Mouse (Mus musculus) MEL (cell line): ENCODE results near the gene Fcgr1. TPM values are rescaled to one million over a fixed set of nuclear protein-coding genes. Genes with fewer than 3 reads are reported as not detected.
A peak's percentile ranks its signal among the peaks of the same experiment; 100 is the strongest.

Experiments
- DNase-seq: peaks from one replicate; pipeline ENCODE4 v3.0.0; 2011; ENCODE audit warnings: low read depth, low spot score
- H3K27ac ChIP-seq: 2 replicates; pipeline ENCODE4 v1.5.1; 2012; ENCODE audit warnings: low read depth, mild to moderate bottlenecking, control low read depth, low read length, moderate library complexity; ENCODE audit not compliant: control insufficient read depth
- H3K27me3 ChIP-seq, 2 experiments: fragments of 150-350 bp in 1 of 2; sonication (generic) in 1 of 2; 2 replicates each; pipeline ENCODE4 v1.6.1; 2012; ENCODE audit warnings: low read length in 2 of 2, mild to moderate bottlenecking in 2 of 2, improper control_type of control experiment in 1 of 2, moderate library complexity in 1 of 2; ENCODE audit not compliant: insufficient read depth in 2 of 2, control insufficient read depth in 1 of 2
- H3K36me3 ChIP-seq, 2 experiments: 2 replicates each; pipeline ENCODE4 v1.6.1; 2012 to 2014; ENCODE audit warnings: low read length in 2 of 2, improper control_type of control experiment in 1 of 2, inconsistent platforms in 1 of 2, mild to moderate bottlenecking in 1 of 2; ENCODE audit not compliant: insufficient read depth in 2 of 2, control insufficient read depth in 1 of 2
- H3K4me1 ChIP-seq, 2 experiments: fragments of 150-350 bp in 1 of 2; sonication (generic) in 1 of 2; 2 replicates each; pipeline ENCODE4 v1.6.1; 2012; ENCODE audit warnings: low read length in 2 of 2, improper control_type of control experiment in 1 of 2, mild to moderate bottlenecking in 1 of 2; ENCODE audit not compliant: insufficient read depth in 2 of 2, control insufficient read depth in 1 of 2
- H3K4me3 ChIP-seq, 2 experiments: fragments of 150-350 bp in 1 of 2; sonication (generic) in 1 of 2; 2 replicates each; pipeline ENCODE4 v1.5.1; 2012; ENCODE audit warnings: low read depth in 2 of 2, low read length in 2 of 2, mild to moderate bottlenecking in 2 of 2, moderate library complexity in 2 of 2, control low read depth in 1 of 2, improper control_type of control experiment in 1 of 2; ENCODE audit not compliant: control insufficient read depth in 1 of 2, insufficient read depth in 1 of 2
- H3K79me2 ChIP-seq: 2 replicates; pipeline ENCODE4 v1.6.1; 2012; ENCODE audit warnings: mild to moderate bottlenecking, low read length, moderate library complexity; ENCODE audit not compliant: control insufficient read depth, poor library complexity, insufficient read depth
- H3K9ac ChIP-seq: 2 replicates; pipeline ENCODE4 v1.6.1; 2012; ENCODE audit warnings: low read depth, mild to moderate bottlenecking, control low read depth, low read length, moderate library complexity; ENCODE audit not compliant: control insufficient read depth, poor library complexity, severe bottlenecking
- H3K9me3 ChIP-seq: fragments of 150-350 bp; sonication (generic); replicated peaks from 2 replicates; pipeline ENCODE4 v1.6.1; 2012; ENCODE audit warnings: mild to moderate bottlenecking, low read length, improper control_type of control experiment, moderate library complexity; ENCODE audit not compliant: insufficient read depth
- BHLHE40 ChIP-seq: IDR thresholded peaks from 2 replicates; pipeline ENCODE4 v1.6.1; 2012; ENCODE audit warnings: low read depth, mild to moderate bottlenecking, inconsistent platforms, low read length, improper control_type of control experiment, borderline replicate concordance
- CHD1 ChIP-seq: IDR thresholded peaks from 2 replicates; pipeline ENCODE4 v1.6.1; 2012; ENCODE audit warnings: low read depth, mild to moderate bottlenecking, inconsistent platforms, low read length, improper control_type of control experiment
- CHD2 ChIP-seq: IDR thresholded peaks from 2 replicates; pipeline ENCODE4 v1.6.1; 2011; ENCODE audit warnings: low read length, improper control_type of control experiment
- ELF1 ChIP-seq: IDR thresholded peaks from 2 replicates; pipeline ENCODE4 v1.6.1; 2014; ENCODE audit warnings: low read depth, mild to moderate bottlenecking, inconsistent platforms, low read length, improper control_type of control experiment, moderate library complexity
- HCFC1 ChIP-seq: IDR thresholded peaks from 2 replicates; pipeline ENCODE4 v1.6.1; 2012; ENCODE audit warnings: low read depth, mild to moderate bottlenecking, inconsistent platforms, low read length, improper control_type of control experiment, moderate library complexity
- MXI1 ChIP-seq: IDR thresholded peaks from 2 replicates; pipeline ENCODE4 v1.6.1; 2011; ENCODE audit warnings: mild to moderate bottlenecking, low read depth, low read length, improper control_type of control experiment
- MYB ChIP-seq: IDR thresholded peaks from 2 replicates; pipeline ENCODE4 v1.6.1; 2011; ENCODE audit warnings: mild to moderate bottlenecking, low read depth, low read length, improper control_type of control experiment
- NELFE ChIP-seq: IDR thresholded peaks from 2 replicates; pipeline ENCODE4 v1.6.1; 2011; ENCODE audit warnings: low read depth, low read length, improper control_type of control experiment
- POLR2A ChIP-seq, 2 experiments: IDR thresholded peaks; 2 replicates each; pipeline ENCODE4 v1.6.1; 2011 to 2012; ENCODE audit warnings: low read length in 2 of 2, mild to moderate bottlenecking in 2 of 2, control low read depth in 1 of 2, improper control_type of control experiment in 1 of 2, low read depth in 1 of 2, moderate library complexity in 1 of 2; ENCODE audit not compliant: control insufficient read depth in 1 of 2, insufficient read depth in 1 of 2, poor library complexity in 1 of 2
- POLR2AphosphoS5 ChIP-seq: IDR thresholded peaks from 2 replicates; pipeline ENCODE4 v1.6.1; 2012; ENCODE audit warnings: low read depth, borderline replicate concordance, mild to moderate bottlenecking, inconsistent platforms, low read length, moderate library complexity, mixed read lengths
- RAD21 ChIP-seq: IDR thresholded peaks from 2 replicates; pipeline ENCODE4 v1.6.1; 2011; ENCODE audit warnings: mild to moderate bottlenecking, low read depth, low read length, improper control_type of control experiment
- UBTF ChIP-seq: IDR thresholded peaks from 2 replicates; pipeline ENCODE4 v1.6.1; 2012; ENCODE audit warnings: low read depth, mild to moderate bottlenecking, inconsistent platforms, low read length, improper control_type of control experiment, moderate library complexity, borderline replicate concordance; ENCODE audit not compliant: insufficient read depth
- polyA plus RNA-seq, 2 experiments: library from polyadenylated mRNA; stranded (reverse) in 1 of 2; unstranded in 1 of 2; fragments of >175 nt in 1 of 2; fragments of >200 nt in 1 of 2; gene quantifications; 2 replicates each; pipeline versions ENCODE4 v1.2.1 to v1.2.4; 2012; ENCODE audit warnings: low replicate concordance in 2 of 2, low read depth in 1 of 2; ENCODE audit not compliant: insufficient read length in 2 of 2, insufficient read depth in 1 of 2, missing spikeins in 1 of 2
- total RNA-seq: library from RNA; depleted of rRNA; stranded (reverse); fragments of 300-350 nt; gene quantifications from 2 replicates; pipeline ENCODE4 v1.2.3, GENCODE M21; 2012

Gene Fcgr1
- total and polyA plus RNA-seq, 3 experiments = 2.8 to 4.7 TPM; not detected in 1

GRCm38 (mm10) chr3:96330603-96331002 lies 36.8 kb upstream of the Fcgr1 start:
- H3K79me2 ChIP-seq = peaks cover 1% of the 10 kb centered on the region; the same call in 1 of the 2 replicates
- H3K27me3 ChIP-seq = no peaks in the 10 kb centered on the region
- H3K4me3 ChIP-seq = no peak overlapping the region
- DNase-seq = no peak
- no peaks in the 10 kb centered on the region for H3K9me3 ChIP-seq
- peaks cover 3 to 11% of the 10 kb centered on the region in 2 experiments; a peak in 2 of 4 replicates for H3K4me1 ChIP-seq
- no peak for TF ChIP-seq HCFC1
- TF ChIP-seq POLR2AphosphoS5 = no peak
- no peak for TF ChIP-seq ELF1
- no peak for TF ChIP-seq RAD21
- TF ChIP-seq CHD2 = no peak
- no peak for TF ChIP-seq MYB
- no peak for TF ChIP-seq MXI1
- TF ChIP-seq CHD1 = no peak
- no peak overlapping the region for H3K27ac ChIP-seq
- H3K9ac ChIP-seq = no peak overlapping the region
- peaks cover 0 to 18% of the 10 kb centered on the region in 2 experiments; a peak in 2 of 4 replicates for H3K36me3 ChIP-seq

DNA sequence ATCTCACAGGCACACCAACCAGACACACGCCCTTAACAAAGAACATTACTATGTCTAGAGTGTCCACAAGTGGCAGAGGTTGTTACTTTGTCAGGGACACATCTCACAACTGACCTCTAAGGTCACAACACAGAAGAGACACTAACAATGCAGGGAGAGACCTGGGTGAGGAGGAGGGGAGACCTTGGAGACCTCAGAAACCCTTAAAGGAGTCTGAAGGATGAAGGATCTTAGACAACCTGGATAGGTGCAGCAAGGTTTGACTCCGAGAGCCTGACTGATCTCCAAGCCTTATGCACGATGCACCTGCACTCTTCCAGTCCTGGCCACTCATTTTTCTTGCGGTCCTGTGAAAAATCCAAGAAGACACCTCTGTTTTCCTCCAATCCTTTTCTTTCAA lies 36.4 kb upstream of the Fcgr1 start:
- H3K4me1 ChIP-seq = peaks cover under 1 to 11% of the 10 kb centered on the region in 2 experiments; a peak in 2 of 4 replicates
- H3K27me3 ChIP-seq = no peaks in the 10 kb centered on the region

DNA sequence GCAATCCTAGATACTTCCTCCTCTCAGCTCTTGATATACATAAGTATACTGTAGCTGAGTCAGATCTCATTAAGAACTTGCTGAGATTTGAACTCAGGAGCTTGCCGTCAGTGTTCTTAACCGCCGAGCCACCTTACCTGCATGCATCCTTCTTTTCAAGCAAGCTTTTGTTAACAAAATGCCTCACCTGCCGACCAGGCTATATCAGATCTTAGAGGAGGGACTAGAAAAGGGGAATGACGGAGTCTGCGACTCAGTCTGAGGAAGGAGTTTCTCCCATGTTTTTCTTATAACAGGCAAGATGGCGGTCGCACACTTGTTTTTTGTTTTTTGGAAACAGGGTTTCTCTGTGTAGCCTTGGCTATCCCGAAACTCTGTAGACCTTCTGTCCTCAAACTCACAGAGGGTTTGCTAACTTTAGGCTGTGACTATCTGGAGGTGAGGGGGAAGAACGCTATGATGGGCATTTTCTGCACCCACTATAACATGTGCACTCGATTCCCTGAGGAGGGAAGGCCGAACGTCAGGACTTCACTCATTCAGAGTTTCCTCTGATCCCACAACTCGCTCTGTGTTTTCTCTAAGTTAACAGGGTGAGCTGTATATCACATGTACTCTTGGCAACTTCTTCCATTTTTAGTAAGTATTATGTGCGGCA lies 35.1 kb upstream of the Fcgr1 start:
- Histone ChIP-seq H3K36me3 (peaks cover 0 to 15% of the 10 kb centered on the region in 2 experiments; a peak in 2 of 4 replicates), H3K4me3 (peak overlapping the region in 1 of 2 experiments; percentile 0; a peak in 1 of 4 replicates), H3K4me1 (peaks cover 0 to 9% of the 10 kb centered on the region in 2 experiments; a peak in 2 of 4 replicates), H3K9me3 (no peaks in the 10 kb centered on the region), H3K79me2 (peaks cover 1% of the 10 kb centered on the region; the same call in 1 of the 2 replicates), H3K27me3 (no peaks in the 10 kb centered on the region), H3K9ac (peak overlapping the region; percentile 0; the same call in 1 of the 2 replicates), H3K27ac (peak overlapping the region; percentile 1)
- DNase-seq = peak; percentile 99
- peak; percentile 82 for TF ChIP-seq POLR2AphosphoS5
- no peak for TF ChIP-seq NELFE
- peak in 1 of 2 experiments; percentile 99; a peak in 2 of 4 replicates for TF ChIP-seq POLR2A (IDR thresholded peaks at IDR 0.05; ENCODE audit: control insufficient read depth in 1 of 2, insufficient read depth in 1 of 2, low read depth in 1 of 2, low read length in 2 of 2, poor library complexity in 1 of 2)

More for the DNA sequence above, 36.4 kb upstream of the Fcgr1 start:
- no peak overlapping the region for H3K4me3 ChIP-seq
- H3K9ac ChIP-seq = no peak overlapping the region
- no peak overlapping the region for H3K27ac ChIP-seq
- H3K9me3 ChIP-seq = no peaks in the 10 kb centered on the region
- peaks cover 0 to 16% of the 10 kb centered on the region in 2 experiments; a peak in 2 of 4 replicates for H3K36me3 ChIP-seq
- no peak for TF ChIP-seq UBTF
- TF ChIP-seq BHLHE40 = no peak
- H3K79me2 ChIP-seq = peaks cover 1% of the 10 kb centered on the region; the same call in 1 of the 2 replicates
- no peak for DNase-seq
